Mouse (Mus musculus): ENCODE data around the gene Map3k5. TPM values are rescaled to one million over a fixed set of nuclear protein-coding genes. Genes with fewer than 3 reads are reported as not detected.

The Map3k5 gene
- polyA plus RNA-seq (2015; fragmentation: Nextera tagmentation; extraction: Ambion mirVana), result 0.69 and 0.83 TPM in 2 replicates

GRCm38 (mm10) chr10:19934384-19935294 is at the start of gene Map3k5:
Gene Map3k5, plus strand, starts transcription at chr10:19934472.
- H3K4me1 ChIP-seq (ENCODE audit: control insufficient read depth, low read depth, low read length), result peaks cover 6% of the 10 kb centered on the region
- no peaks in the 10 kb centered on the region for H3K36me3 ChIP-seq (ENCODE audit: control insufficient read depth, insufficient read depth)
- ATAC-seq (ENCODE audit: low read depth), result peak; percentile 17
- H3K9me3 ChIP-seq (replicated peaks; ENCODE audit: control insufficient read depth, low read length), result no peaks in the 10 kb centered on the region
- peak within 1 kb of the TSS; percentile 77 for H3K4me2 ChIP-seq (ENCODE audit: low read depth, low read length)
- WGBS (ENCODE audit: insufficient replicate concordance), result 0% methylated on average over 71 of the region's 95 CpGs
- H3K9ac ChIP-seq (ENCODE audit: low read depth, low read length), result peak within 1 kb of the TSS; percentile 66
- peaks cover 31% of the 10 kb centered on the region for H3K27me3 ChIP-seq (ENCODE audit: control insufficient read depth, insufficient read depth, low read depth, low read length)
- H3K4me3 ChIP-seq (ENCODE audit: low read depth, low read length), result peak within 1 kb of the TSS; percentile 69
- H3K27ac ChIP-seq (ENCODE audit: low read length), result peak within 1 kb of the TSS; percentile 72

- H3K36me3 ChIP-seq (ENCODE audit: control insufficient read depth, insufficient read depth), result no peaks in the 10 kb centered on the region
- H3K9me3 ChIP-seq (replicated peaks; ENCODE audit: control insufficient read depth, low read length), result no peaks in the 10 kb centered on the region
- no peaks in the 10 kb centered on the region; the same call in 1 of the 2 replicates for H3K4me1 ChIP-seq (ENCODE audit: control insufficient read depth, low read depth, low read length)
- H3K9ac ChIP-seq (ENCODE audit: low read depth, low read length), result no peak overlapping the region
- no peak overlapping the region for H3K4me2 ChIP-seq (ENCODE audit: low read depth, low read length)
- 22% methylated on average over 3 of the region's 3 CpGs for WGBS (ENCODE audit: insufficient replicate concordance)
- H3K27ac ChIP-seq (ENCODE audit: low read length), result no peak overlapping the region
- H3K27me3 ChIP-seq (ENCODE audit: control insufficient read depth, insufficient read depth, low read depth, low read length), result no peaks in the 10 kb centered on the region
- no peak overlapping the region for H3K4me3 ChIP-seq (ENCODE audit: low read depth, low read length)
- ATAC-seq (ENCODE audit: low read depth), result no peak
Observed at GRCm38 (mm10) chr10:19886249-19886648, 48.0 kb upstream of the Map3k5 start.

- no peaks in the 10 kb centered on the region; the same call in 1 of the 2 replicates for H3K4me1 ChIP-seq (ENCODE audit: control insufficient read depth, low read depth, low read length)
- no peak overlapping the region for H3K4me3 ChIP-seq (ENCODE audit: low read depth, low read length)
- no peaks in the 10 kb centered on the region for H3K36me3 ChIP-seq (ENCODE audit: control insufficient read depth, insufficient read depth)
- H3K9ac ChIP-seq (ENCODE audit: low read depth, low read length), result no peak overlapping the region
- H3K27ac ChIP-seq (ENCODE audit: low read length), result no peak overlapping the region
- no peaks in the 10 kb centered on the region for H3K27me3 ChIP-seq (ENCODE audit: control insufficient read depth, insufficient read depth, low read depth, low read length)
- no peak overlapping the region for H3K4me2 ChIP-seq (ENCODE audit: low read depth, low read length)
- no peak for ATAC-seq (ENCODE audit: low read depth)
- 62% methylated on average over 3 of the region's 3 CpGs for WGBS (ENCODE audit: insufficient replicate concordance)
- no peaks in the 10 kb centered on the region for H3K9me3 ChIP-seq (replicated peaks; ENCODE audit: control insufficient read depth, low read length)
Observed at GRCm38 (mm10) chr10:19889908-19890307, 44.4 kb upstream of the Map3k5 start.

GRCm38 (mm10) chr10:19891686-19892085 is 42.6 kb upstream of the Map3k5 start:
- Histone ChIP-seq H3K4me3 (ENCODE audit: low read depth, low read length) (no peak overlapping the region), H3K9me3 (replicated peaks; ENCODE audit: control insufficient read depth, low read length) (no peaks in the 10 kb centered on the region), H3K27ac (ENCODE audit: low read length) (no peak overlapping the region), H3K27me3 (ENCODE audit: control insufficient read depth, insufficient read depth, low read depth, low read length) (no peaks in the 10 kb centered on the region), H3K4me1 (ENCODE audit: control insufficient read depth, low read depth, low read length) (no peaks in the 10 kb centered on the region), H3K9ac (ENCODE audit: low read depth, low read length) (no peak overlapping the region), H3K4me2 (ENCODE audit: low read depth, low read length) (no peak overlapping the region), H3K36me3 (ENCODE audit: control insufficient read depth, insufficient read depth) (no peaks in the 10 kb centered on the region)
- no peak for ATAC-seq (ENCODE audit: low read depth)
- 42% methylated on average over 3 of the region's 3 CpGs for WGBS (ENCODE audit: insufficient replicate concordance)

GRCm38 (mm10) chr10:19893146-19893545 is 41.1 kb upstream of the Map3k5 start:
- H3K4me3 ChIP-seq (ENCODE audit: low read depth, low read length), result no peak overlapping the region
- H3K9ac ChIP-seq (ENCODE audit: low read depth, low read length), result no peak overlapping the region
- H3K27me3 ChIP-seq (ENCODE audit: control insufficient read depth, insufficient read depth, low read depth, low read length), result no peaks in the 10 kb centered on the region
- H3K27ac ChIP-seq (ENCODE audit: low read length), result no peak overlapping the region
- WGBS (ENCODE audit: insufficient replicate concordance), result 68% methylated on average over 6 of the region's 6 CpGs
- H3K9me3 ChIP-seq (replicated peaks; ENCODE audit: control insufficient read depth, low read length), result no peaks in the 10 kb centered on the region
- no peak for ATAC-seq (ENCODE audit: low read depth)
- no peaks in the 10 kb centered on the region for H3K4me1 ChIP-seq (ENCODE audit: control insufficient read depth, low read depth, low read length)
- H3K36me3 ChIP-seq (ENCODE audit: control insufficient read depth, insufficient read depth), result no peaks in the 10 kb centered on the region; the same call in 1 of the 2 replicates
- H3K4me2 ChIP-seq (ENCODE audit: low read depth, low read length), result no peak overlapping the region

- Histone ChIP-seq H3K27me3 (ENCODE audit: control insufficient read depth, insufficient read depth, low read depth, low read length) (no peaks in the 10 kb centered on the region), H3K36me3 (ENCODE audit: control insufficient read depth, insufficient read depth) (no peaks in the 10 kb centered on the region; the same call in 1 of the 2 replicates), H3K4me2 (ENCODE audit: low read depth, low read length) (no peak overlapping the region), H3K4me1 (ENCODE audit: control insufficient read depth, low read depth, low read length) (no peaks in the 10 kb centered on the region), H3K9me3 (replicated peaks; ENCODE audit: control insufficient read depth, low read length) (no peaks in the 10 kb centered on the region), H3K27ac (ENCODE audit: low read length) (no peak overlapping the region), H3K4me3 (ENCODE audit: low read depth, low read length) (no peak overlapping the region), H3K9ac (ENCODE audit: low read depth, low read length) (no peak overlapping the region)
- no peak for ATAC-seq (ENCODE audit: low read depth)
- whole genome bisulfite sequencing (ENCODE audit: insufficient replicate concordance), result 11% methylated on average over 4 of the region's 4 CpGs
Observed at GRCm38 (mm10) chr10:19893976-19894375, 40.3 kb upstream of the Map3k5 start.

- no peak for ATAC-seq (ENCODE audit: low read depth)
- WGBS (ENCODE audit: insufficient replicate concordance), result 58% methylated on average over 2 of the region's 2 CpGs
- Histone ChIP-seq H3K9me3 (replicated peaks; ENCODE audit: control insufficient read depth, low read length) (no peaks in the 10 kb centered on the region), H3K4me1 (ENCODE audit: control insufficient read depth, low read depth, low read length) (no peaks in the 10 kb centered on the region; the same call in none of the 2 replicates), H3K36me3 (ENCODE audit: control insufficient read depth, insufficient read depth) (no peaks in the 10 kb centered on the region; the same call in 1 of the 2 replicates), H3K4me2 (ENCODE audit: low read depth, low read length) (no peak overlapping the region), H3K4me3 (ENCODE audit: low read depth, low read length) (no peak overlapping the region), H3K27ac (ENCODE audit: low read length) (no peak overlapping the region), H3K27me3 (ENCODE audit: control insufficient read depth, insufficient read depth, low read depth, low read length) (no peaks in the 10 kb centered on the region), H3K9ac (ENCODE audit: low read depth, low read length) (no peak overlapping the region)
Observed at GRCm38 (mm10) chr10:19900191-19900590, 34.1 kb upstream of the Map3k5 start.

GRCm38 (mm10) chr10:19901992-19902391 is 32.3 kb upstream of the Map3k5 start:
- ATAC-seq (ENCODE audit: low read depth), result peak; percentile 45; the same call in 1 of the 2 replicates
- H3K27ac ChIP-seq (ENCODE audit: low read length), result no peak overlapping the region
- H3K36me3 ChIP-seq (ENCODE audit: control insufficient read depth, insufficient read depth), result no peaks in the 10 kb centered on the region; the same call in 1 of the 2 replicates
- H3K27me3 ChIP-seq (ENCODE audit: control insufficient read depth, insufficient read depth, low read depth, low read length), result no peaks in the 10 kb centered on the region
- H3K9ac ChIP-seq (ENCODE audit: low read depth, low read length), result no peak overlapping the region
- no peak overlapping the region for H3K4me3 ChIP-seq (ENCODE audit: low read depth, low read length)
- no peaks in the 10 kb centered on the region; the same call in none of the 2 replicates for H3K4me1 ChIP-seq (ENCODE audit: control insufficient read depth, low read depth, low read length)
- 51% methylated on average over 7 of the region's 7 CpGs for WGBS (ENCODE audit: insufficient replicate concordance)
- H3K9me3 ChIP-seq (replicated peaks; ENCODE audit: control insufficient read depth, low read length), result no peaks in the 10 kb centered on the region
- no peak overlapping the region for H3K4me2 ChIP-seq (ENCODE audit: low read depth, low read length)
